Mouse (Mus musculus): ENCODE data around the gene Cel. TPM values are rescaled to one million over a fixed set of nuclear protein-coding genes. Genes with fewer than 3 reads are reported as not detected.

Cel gene
- total RNA-seq, 4 experiments from 2014 or later, result not detected

DNA sequence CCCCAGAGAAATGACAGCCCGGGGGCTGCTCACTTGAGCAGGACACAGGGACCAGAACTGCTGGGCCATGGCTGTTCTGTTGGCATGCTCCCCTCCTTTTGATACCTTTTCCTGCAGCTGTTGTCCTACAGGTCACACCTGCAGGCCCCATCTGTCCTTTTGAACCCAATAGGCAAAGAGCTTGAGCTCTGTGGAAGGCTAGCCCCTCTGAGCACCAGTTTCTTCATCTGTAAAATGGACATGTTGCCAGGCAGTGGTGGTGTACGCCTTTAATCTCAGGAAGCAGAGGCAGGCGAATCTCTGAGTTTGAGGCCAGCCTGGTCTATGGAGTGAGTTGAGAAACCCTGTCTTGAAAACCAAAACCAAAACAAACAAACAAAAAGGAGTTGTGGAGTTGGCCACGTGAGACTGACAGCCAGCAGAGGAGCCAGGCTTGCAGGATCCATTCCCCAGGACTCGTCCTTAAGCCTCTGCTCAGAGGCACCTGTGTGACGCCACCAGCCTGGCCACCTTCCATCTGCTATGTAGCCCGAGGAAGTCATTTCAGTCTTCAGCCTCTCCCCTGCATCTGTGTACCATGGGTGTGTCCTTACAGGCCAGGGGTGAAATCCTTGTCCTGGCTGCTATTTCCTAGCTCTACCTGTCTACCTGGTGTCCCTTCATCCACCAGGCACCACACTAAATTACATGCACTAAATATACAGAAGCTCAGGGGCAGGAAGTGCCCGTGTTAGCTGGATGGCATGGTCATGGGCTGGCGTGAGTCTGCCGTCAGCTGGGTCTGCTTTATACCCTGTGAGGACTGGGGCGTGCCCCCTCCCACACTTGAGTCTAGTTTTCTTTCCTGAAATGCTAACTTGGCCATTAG, 26.2 kb downstream of the Cel start:
- DNase-seq, result no peak

DNA sequence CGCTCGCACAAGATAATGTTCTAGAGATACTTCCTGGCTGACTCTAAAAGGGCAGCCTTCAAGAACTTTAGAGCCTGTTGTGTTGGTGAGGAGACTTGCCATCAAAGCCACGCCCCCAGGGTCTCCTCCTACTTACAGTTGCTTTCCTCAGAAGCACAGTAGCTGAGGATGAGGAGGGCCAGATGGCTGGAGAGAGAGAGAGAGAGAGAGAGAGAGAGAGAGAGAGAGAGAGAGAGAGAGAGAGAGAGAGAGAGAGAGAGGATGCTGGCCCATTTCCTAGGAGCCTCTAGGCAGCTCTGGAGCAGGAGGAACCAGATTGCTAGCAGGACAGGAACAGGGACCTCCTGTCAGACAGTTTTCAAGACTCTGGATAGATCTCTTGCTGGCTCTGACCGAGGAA, 27.0 kb downstream of the Cel start:
- no peak for DNase-seq

DNA sequence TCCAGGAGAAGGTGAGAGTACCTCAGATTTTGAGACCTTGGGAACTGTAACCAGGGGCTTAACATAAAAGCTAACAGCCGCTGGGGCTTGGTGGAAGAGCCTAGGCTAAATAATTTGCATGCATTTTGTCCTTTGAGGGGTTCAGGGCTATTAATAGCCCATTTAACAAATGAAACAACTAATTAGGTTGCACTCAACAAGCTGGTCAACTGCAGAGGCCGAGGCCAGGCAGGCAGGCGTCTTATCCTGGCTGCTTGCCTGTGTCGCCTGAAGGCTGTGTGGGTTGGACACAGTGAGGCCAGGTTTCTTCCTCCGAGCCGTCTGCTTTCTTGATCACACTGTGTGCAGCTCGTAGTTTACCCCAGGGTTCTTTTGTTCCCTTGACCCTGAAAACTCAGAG, 27.6 kb downstream of the Cel start:
- DNase-seq, result no peak

DNA sequence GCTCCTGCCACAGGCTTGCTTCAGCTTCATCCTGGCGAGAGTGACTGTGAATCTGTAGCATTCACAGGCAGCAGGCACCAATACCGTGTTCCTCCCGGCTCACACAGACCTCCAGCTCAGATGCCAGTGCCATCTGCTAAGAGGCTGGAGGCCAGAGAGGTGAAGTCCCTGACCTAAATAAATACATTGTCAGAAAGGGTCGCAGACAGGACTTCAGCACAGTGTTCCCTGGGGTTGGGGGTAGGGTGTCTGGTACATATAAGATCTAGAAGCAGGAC, 28.0 kb downstream of the Cel start:
- DNase-seq, result no peak

DNA sequence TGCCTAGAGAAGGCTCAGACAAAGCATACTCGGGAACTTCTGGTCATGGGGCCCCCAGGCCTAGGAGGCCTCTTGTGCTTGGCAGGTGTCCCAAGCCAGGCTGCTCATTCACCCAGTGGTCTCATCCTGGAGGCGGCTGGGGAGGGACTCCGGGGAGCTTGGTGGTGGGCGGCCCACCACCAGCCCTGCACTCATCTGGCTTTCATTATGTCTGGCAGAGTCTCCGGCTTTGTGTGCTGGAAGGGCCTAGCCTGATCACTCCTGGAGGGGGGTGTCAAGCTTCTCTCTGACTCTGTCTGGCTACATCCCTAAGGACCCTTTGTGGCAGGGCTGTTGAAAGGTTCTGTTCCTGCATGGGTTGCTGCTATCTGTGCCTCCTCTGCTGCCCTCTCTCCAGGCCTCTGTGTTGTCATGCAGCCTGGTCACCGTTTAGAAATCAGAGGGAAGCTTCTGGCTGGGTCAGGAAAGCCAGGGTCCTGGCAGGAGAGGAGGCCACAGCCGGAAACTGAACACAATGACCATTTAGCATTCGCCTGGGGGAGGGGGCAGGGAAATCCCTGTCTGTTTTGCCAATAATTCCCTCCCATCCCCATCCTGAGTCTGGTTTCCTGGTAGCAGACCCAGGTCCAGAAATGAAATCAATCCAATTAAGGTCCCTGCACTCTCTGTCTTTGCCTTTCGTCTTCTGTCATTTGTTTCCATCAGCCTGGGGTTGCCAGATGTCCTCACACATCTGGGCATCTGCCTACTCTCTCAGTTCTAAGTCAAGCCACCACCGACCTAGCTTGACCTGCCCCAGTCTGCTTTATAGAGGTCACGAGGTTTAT, 28.6 kb downstream of the Cel start:
- no peak for DNase-seq

DNA sequence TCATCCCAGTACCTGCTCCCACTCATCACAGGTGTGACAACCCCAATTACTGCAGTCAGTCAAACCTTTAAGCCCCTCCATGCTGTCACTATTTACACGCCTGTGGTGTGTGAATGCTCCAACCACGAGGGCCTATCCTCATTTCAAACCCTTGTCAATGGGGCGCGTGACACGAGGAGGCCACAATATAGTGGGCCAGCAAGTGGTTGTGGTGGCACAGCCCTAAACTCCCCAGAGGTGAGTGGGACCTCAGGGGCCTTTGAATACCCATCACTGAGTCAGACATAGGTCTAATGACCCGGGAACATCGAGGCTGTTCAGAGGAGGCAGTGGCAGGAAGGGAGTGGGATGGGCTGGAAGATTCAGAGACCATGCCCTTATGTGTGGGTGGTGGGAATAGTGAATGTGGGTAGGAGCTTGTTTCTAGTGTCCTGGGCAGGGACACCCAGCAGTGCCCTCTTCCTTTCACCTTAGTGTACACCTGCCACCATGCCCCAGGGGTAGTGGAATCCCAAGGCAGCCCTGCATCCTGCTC, 29.2 kb downstream of the Cel start:
- DNase-seq, result no peak

DNA sequence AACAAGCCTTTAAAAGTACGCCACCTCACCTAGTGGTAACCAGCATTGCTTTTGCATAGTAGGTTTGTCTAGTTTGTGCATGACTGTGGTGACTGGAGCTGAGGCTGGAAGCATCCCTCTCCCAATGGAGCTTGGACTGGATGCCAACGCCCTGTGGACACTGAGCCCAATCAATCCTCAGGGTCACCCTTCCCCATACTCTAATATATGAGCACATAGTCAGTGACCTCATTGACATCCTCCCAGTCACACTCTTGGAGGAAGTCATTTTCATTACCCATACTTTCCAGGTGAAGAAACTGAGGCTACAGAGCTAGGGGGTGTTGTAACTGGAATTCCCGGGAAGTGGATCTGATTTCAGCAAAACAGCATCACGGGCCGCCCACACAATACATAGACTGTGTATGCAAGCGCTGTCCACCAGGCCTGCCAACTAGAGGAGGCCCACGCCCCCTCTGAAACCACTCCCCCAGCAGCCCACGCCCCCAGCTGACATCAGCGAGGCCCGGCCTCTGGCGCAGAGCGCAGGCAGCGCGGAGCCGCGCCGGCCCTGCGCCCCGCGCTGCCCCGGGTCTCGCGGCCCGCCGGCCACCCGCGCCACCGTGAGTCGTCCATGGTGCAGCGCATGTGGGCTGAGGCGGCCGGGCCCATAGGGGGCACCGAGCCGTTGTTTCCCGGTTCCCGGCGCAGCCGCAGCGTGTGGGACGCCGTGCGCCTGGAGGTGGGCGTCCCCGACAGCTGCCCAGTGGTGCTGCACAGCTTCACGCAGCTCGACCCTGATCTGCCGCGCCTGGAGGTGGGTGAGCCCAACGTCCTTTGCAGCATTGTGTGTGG, 30.0 kb downstream of the Cel start:
- peak; percentile 85 for DNase-seq

DNA sequence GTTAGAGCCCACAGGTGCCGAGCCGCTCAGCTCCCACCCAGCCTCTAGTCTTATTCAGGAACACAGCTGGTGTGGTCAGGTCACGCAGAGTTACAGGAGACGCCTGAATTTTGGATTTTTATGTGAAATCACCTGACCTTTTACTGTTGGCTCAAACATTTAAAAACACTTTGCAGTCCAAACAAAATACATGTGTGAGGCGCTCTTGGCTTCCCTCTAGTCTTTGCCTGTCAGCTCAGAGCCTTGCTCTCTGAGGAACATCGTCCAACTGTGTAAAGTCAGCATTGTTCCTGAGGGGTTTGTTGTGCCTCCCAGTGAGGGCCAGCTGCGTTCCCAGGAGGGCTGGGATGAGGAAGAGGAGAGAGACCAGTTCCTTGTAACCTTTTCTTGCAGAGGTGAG, 32.9 kb downstream of the Cel start:
- DNase-seq, result no peak

DNA sequence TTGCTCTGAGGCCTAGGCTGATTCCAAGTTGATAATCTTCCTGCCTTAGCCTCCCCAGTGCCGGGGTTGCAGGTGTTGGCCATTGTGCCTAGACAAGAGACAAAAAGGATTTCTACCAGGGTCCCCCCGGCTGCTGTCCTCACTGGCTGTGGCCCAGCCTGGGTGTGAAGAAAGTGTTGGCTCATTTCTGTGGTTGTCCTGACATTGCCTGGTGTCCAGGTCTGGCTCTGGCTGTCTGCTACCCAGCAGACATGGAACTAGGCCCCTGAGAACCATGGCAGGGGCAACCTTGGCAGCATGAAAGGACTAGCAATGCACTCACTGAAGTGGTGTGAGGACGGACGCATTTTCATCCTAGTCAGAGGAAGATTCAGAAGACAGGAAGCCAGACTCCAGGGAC, 33.3 kb downstream of the Cel start:
- no peak for DNase-seq

DNA sequence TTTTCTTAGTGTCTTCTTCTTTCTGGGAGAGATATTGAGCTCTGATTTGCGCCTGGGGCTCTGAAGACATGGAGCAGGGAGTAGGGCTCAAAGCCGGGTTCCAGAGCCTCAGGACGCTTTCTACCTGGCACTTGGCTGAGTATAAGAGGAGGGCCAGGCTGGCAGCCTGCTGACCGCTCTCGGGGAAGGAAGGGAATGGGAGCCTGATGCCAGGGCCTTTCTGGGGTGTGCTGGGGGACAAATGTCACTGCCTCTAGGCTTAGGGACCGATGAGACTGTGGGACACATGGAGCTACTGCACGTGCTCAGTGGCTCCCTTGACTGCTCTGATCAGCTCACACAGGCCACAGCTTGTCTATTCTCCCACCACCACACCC, 34.9 kb downstream of the Cel start:
- no peak for DNase-seq

DNA sequence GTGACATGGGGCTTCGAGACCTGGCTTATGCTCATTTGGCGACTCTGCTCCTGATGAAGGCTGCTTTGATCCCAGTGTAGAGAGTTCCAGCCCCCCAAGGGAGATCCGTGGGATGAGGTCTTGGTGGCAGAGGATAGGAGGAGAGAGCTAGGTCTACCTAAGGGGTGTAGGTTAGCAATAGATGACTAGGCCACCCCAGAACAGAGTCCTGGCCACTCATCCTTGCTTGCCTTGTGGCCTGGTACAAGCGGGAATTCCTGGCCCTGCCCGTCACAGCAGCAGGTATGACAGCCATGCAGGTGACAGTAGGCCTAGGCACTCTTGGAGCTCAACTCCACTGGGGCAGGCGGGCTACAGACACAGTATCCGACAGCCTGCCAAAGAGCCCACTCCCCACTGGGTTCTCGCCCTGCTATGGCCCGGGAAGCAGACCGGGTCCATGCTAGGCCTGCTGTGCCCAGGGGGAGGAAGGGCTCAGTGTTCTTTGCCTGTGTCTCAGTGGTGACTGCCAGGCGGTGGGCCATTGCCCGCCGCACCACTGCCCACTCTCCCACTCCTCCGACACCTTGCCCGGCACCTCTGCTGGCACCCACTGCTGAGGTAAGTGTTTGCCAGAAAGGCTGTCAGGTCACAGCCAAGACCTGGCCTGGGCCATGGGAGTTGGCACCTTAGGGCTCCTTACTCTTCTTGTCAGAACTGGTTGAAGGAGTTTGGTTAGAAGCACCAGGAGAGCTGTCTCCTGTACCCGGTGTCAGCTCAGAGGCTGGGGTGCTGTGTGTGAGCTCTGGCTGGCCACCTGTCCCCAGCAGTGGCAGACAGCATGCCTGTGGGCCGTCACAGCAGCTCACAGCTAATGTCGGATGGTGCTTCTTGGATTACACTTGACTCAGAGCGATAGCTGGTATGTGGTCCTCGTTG, 35.5 kb downstream of the Cel start:
- no peak for DNase-seq

DNA sequence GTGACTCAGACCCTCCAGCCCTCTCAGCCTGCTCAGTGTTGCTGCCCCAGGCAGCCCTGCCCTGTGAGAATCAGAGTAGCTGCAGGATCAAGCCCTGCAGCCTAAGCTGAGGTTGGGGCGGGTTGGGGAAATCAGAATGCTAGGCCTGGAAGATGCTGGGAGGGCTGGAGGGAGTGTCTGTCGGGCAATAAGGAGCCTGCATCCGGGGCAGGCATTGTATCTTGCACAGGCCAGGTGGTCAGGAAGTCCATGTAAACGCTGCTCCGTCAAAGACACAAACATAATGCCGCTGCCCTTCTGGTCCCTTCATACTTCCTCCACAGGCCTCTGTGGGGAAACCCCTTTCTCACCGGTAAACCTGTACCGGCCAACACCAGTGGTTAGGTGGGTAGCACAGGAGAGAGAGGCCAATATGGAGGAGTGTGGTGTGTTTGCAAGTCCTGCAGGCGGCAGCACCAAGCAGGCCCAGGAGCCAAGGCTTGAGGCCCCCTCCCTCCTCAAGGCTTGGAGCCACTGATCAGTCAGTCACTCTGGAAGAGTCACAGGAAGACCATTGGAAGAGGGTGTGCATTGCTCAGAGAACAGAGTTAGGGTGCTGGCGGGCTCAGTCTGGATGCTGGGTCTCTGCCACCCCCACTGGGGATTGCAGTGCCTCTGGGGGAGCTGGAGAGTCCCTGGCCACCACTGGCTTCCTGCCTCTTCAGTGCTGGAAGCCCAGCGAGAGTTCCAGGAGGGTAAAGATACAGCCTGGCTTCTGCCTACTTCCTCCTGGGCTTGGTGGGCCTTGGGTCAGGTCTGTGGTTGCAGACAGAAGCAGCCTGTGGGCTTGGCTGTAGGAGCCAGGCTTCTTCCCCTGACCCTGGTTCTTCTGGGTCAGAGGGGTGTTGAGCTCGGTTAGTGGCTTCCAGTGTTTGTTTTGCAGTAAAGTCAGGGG, 37.0 kb downstream of the Cel start:
- DNase-seq, result no peak

DNA sequence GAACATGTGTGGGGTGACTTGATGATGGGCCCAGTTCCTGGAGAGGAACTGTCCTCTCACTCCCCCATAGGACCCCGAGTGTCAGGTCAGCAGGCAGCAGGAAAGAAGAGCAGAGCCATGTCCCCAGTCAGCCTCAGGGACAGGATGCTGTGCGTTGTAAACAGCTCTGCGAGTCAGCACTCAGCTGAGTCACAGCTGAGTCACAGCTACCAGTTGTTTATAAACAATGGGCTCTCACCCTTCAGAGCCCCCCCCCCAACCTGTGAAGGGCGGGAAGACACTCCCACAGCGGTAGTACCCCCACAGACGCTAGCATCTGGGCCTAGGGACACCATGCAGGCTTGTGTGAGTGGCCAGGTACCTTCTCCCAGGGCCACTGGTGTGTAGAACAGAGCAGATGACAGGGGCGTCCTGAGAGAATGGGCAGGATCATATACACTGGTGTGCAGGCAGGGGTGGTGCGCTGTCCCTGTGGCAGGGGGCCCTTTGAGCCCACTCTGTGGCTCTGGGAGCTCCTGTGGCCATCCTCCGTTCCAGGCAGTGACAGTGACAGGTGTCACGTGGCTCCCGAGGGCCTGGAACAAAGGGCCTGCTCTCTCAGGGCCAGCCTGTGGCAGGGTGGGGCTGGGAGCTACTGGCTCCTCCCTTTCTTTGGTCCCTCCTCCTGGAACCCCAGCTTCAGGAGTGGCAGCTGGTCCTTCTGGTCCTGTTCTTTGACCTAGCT, 37.8 kb downstream of the Cel start:
- DNase-seq, result peak; percentile 89

DNA sequence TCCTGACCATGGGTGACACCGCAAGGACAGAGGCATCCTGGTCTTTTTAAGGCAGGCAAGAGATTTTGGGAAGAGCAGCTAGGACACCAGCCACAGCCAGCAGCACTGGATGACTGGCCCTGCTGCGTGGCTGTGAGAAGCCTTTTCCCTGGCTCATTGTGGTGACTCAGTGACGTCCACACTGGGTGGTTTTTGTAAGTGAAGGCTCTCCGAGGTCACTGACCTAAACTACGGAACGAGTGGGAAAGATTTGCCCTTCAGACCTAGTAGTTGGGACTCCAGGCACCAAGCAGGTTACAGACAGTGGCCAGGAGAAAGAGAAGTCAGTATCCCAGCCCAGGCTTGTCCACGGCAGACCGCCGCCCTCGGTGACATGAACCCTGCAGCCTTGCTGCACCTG, 38.8 kb downstream of the Cel start:
- peak; percentile 71 for DNase-seq

DNA sequence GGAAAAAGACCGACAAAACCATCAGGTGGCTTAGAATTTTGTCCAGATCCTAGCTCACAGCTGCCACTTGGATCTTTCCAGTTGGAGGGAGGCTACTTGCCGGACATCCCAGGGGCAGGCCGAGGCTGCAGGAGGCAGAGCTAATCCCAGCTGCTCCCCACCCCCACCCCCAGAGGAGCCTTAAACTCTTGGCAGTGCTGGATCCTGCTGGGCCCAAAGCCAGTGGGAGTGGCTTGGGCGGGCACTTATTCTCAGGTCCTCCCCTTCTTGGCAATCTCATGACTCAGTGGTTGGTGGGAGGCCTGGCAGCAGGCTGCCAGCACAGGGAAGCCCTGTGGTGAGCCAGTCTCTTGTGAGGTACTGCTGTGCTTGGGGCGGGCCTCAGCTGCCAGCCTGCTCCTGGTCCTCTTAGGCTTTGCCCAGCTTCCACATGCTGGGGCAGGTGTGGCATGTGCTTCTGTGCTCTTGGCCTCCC, 39.5 kb downstream of the Cel start:
- DNase-seq, result peak; percentile 92

DNA sequence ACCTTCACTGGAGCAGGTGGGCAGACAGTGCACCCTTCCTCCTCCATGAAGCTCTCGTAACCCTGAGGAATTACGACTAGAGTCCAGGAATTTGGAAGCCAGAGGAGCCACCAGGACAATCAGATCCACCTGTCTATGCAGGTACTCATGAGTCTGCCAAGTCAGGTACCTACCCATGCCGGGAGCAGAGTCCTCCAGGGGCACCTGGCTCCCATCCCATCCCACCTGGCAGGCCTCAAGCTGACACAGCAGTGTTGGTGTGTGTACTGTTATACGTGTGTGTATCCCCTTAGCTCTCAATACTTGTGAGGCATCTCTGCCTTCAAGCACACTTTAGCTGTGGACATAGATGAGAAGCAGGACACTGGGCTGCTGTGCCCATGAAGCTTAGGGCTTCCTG, 41.0 kb downstream of the Cel start:
- DNase-seq, result no peak

DNA sequence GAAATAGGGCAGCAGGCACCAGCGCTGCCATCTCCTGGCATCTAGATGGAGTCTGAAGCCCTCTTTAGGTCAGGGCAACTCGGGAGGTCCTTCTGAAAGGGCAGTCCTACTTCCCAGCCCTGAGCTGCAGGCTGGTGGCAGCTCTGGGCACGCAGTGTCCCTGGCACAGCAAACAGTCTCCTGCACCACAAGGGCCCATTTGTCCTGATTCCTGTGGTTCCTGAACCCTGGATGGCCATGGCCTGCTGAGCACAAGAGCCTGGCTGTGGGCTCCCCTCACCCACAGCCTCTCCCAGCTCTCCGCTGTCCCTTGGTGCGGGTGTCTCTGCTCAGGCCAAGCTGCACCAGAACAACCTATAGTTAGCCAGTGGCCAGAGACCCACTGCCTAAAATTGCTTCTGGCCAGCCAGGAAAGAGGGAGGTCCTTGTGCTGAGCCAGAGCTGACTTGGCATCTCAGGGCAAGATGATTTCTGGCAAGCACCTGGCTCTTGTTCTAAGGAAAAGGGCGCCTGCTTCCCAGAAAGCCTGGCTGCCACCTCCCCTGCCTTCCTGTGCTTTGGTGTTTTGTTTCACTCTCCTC, 41.5 kb downstream of the Cel start:
- no peak for DNase-seq

DNA sequence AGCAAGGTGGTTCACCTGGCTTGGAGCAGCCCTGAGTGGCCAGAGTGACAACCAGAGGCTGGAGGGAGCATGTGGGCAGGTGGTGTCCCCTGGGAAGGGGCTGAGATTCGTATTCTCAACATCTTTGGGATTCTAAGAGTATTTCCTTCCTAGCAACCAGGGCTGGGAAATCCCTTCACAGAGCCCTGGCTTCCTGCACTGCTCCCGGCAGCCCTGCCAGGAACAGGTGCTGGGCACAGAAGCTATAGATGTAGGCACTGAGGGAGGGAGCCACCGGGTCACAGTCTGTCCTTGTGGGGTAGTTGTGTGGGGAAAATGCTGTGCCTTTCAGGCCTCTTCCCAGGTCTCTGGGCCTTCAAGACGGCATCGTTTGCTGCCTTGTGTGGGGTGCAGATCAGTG, 42.6 kb downstream of the Cel start:
- DNase-seq, result no peak

DNA sequence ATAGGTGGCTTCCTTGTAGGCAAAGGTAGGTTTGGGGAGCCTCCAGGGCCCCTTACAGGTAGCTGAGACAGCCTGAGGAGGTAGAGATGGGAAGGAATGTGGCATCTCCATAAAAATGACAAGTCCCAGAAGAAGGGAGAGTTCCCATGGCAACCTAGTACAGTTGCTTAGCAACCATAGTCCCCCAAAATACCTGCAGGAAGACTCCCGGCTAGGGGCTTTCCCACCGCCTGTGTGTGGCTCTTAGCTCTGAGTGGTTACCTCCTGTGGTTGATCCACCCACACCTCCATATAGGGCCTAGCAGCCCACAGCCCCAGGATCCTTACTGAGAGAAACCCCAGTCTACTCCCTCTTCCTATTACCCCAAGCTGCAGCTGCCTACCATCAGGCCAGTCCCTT, 45.0 kb downstream of the Cel start:
- DNase-seq, result no peak

Measured in adrenal gland, adult 8-10 months (tissue).